Mouse (Mus musculus): ENCODE measurements at regions not wholly inside any gene's neighbourhood (a gene's known extent, or its start where the extent isn't known, plus 50 kb on each side); places are given as distances from the start of the nearest gene placed in this dataset.

GRCm38 (mm10) chr8:89664911-89665689, 621.1 kb upstream of the Sall1 start:
- TF ChIP-seq POLR2A (IDR thresholded peaks at IDR 0.05; ENCODE audit: borderline replicate concordance, control insufficient read depth, low read depth, low read length), result no peak
- TF ChIP-seq CTCF (IDR thresholded peaks at IDR 0.05; ENCODE audit: control insufficient read depth, insufficient read depth, low read length), result no peak
- WGBS, result 79% methylated on average over 9 of the region's 9 CpGs
- Histone ChIP-seq H3K4me3 (replicated peaks; ENCODE audit: control insufficient read depth, low read depth, low read length) (no peak overlapping the region), H3K27ac (ENCODE audit: control insufficient read depth, insufficient read depth, low read depth, low read length, poor library complexity) (no peak overlapping the region), H3K4me1 (ENCODE audit: control insufficient read depth, insufficient read depth, low read length) (no peaks in the 10 kb centered on the region)

GRCm38 (mm10) chr8:89663859-89664258, 619.9 kb upstream of the Sall1 start:
- H3K4me1 ChIP-seq (ENCODE audit: control insufficient read depth, insufficient read depth, low read length), result no peaks in the 10 kb centered on the region
- H3K4me3 ChIP-seq (replicated peaks; ENCODE audit: control insufficient read depth, low read depth, low read length), result no peak overlapping the region
- H3K27ac ChIP-seq (ENCODE audit: control insufficient read depth, insufficient read depth, low read depth, low read length, poor library complexity), result no peak overlapping the region
- no peak for TF ChIP-seq CTCF (IDR thresholded peaks at IDR 0.05; ENCODE audit: control insufficient read depth, insufficient read depth, low read length)
- WGBS, result 13% methylated on average over 10 of the region's 10 CpGs

- Histone ChIP-seq H3K27ac (ENCODE audit: control insufficient read depth, insufficient read depth, low read depth, low read length, poor library complexity) (no peak overlapping the region), H3K4me3 (replicated peaks; ENCODE audit: control insufficient read depth, low read depth, low read length) (no peak overlapping the region), H3K4me1 (ENCODE audit: control insufficient read depth, insufficient read depth, low read length) (no peaks in the 10 kb centered on the region)
- no peak for TF ChIP-seq CTCF (IDR thresholded peaks at IDR 0.05; ENCODE audit: control insufficient read depth, insufficient read depth, low read length)
- TF ChIP-seq POLR2A (IDR thresholded peaks at IDR 0.05; ENCODE audit: borderline replicate concordance, control insufficient read depth, low read depth, low read length), result no peak
- WGBS, result 41% methylated on average over 14 of the region's 14 CpGs
Measured at GRCm38 (mm10) chr8:89658998-89659944, 615.3 kb upstream of the Sall1 start.

GRCm38 (mm10) chr8:89655369-89655768, 611.4 kb upstream of the Sall1 start:
- H3K27ac ChIP-seq (ENCODE audit: control insufficient read depth, insufficient read depth, low read depth, low read length, poor library complexity), result no peak overlapping the region
- H3K4me1 ChIP-seq (ENCODE audit: control insufficient read depth, insufficient read depth, low read length), result no peaks in the 10 kb centered on the region
- no peak for TF ChIP-seq POLR2A (IDR thresholded peaks at IDR 0.05; ENCODE audit: borderline replicate concordance, control insufficient read depth, low read depth, low read length)
- no peak for TF ChIP-seq CTCF (IDR thresholded peaks at IDR 0.05; ENCODE audit: control insufficient read depth, insufficient read depth, low read length)
- 80% methylated on average over 14 of the region's 14 CpGs for WGBS
- no peak overlapping the region for H3K4me3 ChIP-seq (replicated peaks; ENCODE audit: control insufficient read depth, low read depth, low read length)

GRCm38 (mm10) chr8:89649207-89649890, 605.4 kb upstream of the Sall1 start:
- TF ChIP-seq POLR2A (IDR thresholded peaks at IDR 0.05; ENCODE audit: borderline replicate concordance, control insufficient read depth, low read depth, low read length) (no peak), CTCF (IDR thresholded peaks at IDR 0.05; ENCODE audit: control insufficient read depth, insufficient read depth, low read length) (no peak)
- no peak overlapping the region for H3K27ac ChIP-seq (ENCODE audit: control insufficient read depth, insufficient read depth, low read depth, low read length, poor library complexity)
- no peaks in the 10 kb centered on the region; the same call in 1 of the 2 replicates for H3K4me1 ChIP-seq (ENCODE audit: control insufficient read depth, insufficient read depth, low read length)
- WGBS, result 2% methylated on average over 5 of the region's 5 CpGs
- H3K4me3 ChIP-seq (replicated peaks; ENCODE audit: control insufficient read depth, low read depth, low read length), result no peak overlapping the region

- Histone ChIP-seq H3K27ac (ENCODE audit: control insufficient read depth, insufficient read depth, low read depth, low read length, poor library complexity) (no peak overlapping the region), H3K4me1 (ENCODE audit: control insufficient read depth, insufficient read depth, low read length) (no peaks in the 10 kb centered on the region; the same call in 1 of the 2 replicates), H3K4me3 (replicated peaks; ENCODE audit: control insufficient read depth, low read depth, low read length) (no peak overlapping the region)
- TF ChIP-seq POLR2A (IDR thresholded peaks at IDR 0.05; ENCODE audit: borderline replicate concordance, control insufficient read depth, low read depth, low read length), result no peak
- TF ChIP-seq CTCF (IDR thresholded peaks at IDR 0.05; ENCODE audit: control insufficient read depth, insufficient read depth, low read length), result no peak
- 83% methylated on average over 5 of the region's 5 CpGs for WGBS
Measured at GRCm38 (mm10) chr8:89646946-89647345, 603.0 kb upstream of the Sall1 start.

- Histone ChIP-seq H3K4me3 (replicated peaks; ENCODE audit: control insufficient read depth, low read depth, low read length) (no peak overlapping the region), H3K4me1 (ENCODE audit: control insufficient read depth, insufficient read depth, low read length) (no peaks in the 10 kb centered on the region; the same call in 1 of the 2 replicates), H3K27ac (ENCODE audit: control insufficient read depth, insufficient read depth, low read depth, low read length, poor library complexity) (no peak overlapping the region)
- no peak for TF ChIP-seq CTCF (IDR thresholded peaks at IDR 0.05; ENCODE audit: control insufficient read depth, insufficient read depth, low read length)
- TF ChIP-seq POLR2A (IDR thresholded peaks at IDR 0.05; ENCODE audit: borderline replicate concordance, control insufficient read depth, low read depth, low read length), result no peak
- WGBS, result 6% methylated on average over 5 of the region's 5 CpGs
Measured at GRCm38 (mm10) chr8:89641339-89641738, 597.4 kb upstream of the Sall1 start.

- TF ChIP-seq CTCF (IDR thresholded peaks at IDR 0.05; ENCODE audit: control insufficient read depth, insufficient read depth, low read length) (no peak), POLR2A (IDR thresholded peaks at IDR 0.05; ENCODE audit: borderline replicate concordance, control insufficient read depth, low read depth, low read length) (no peak)
- no peak overlapping the region for H3K27ac ChIP-seq (ENCODE audit: control insufficient read depth, insufficient read depth, low read depth, low read length, poor library complexity)
- H3K4me3 ChIP-seq (replicated peaks; ENCODE audit: control insufficient read depth, low read depth, low read length), result no peak overlapping the region
- WGBS, result 55% methylated on average over 2 of the region's 2 CpGs
- H3K4me1 ChIP-seq (ENCODE audit: control insufficient read depth, insufficient read depth, low read length), result no peaks in the 10 kb centered on the region; the same call in 1 of the 2 replicates
Measured at GRCm38 (mm10) chr8:89634864-89635263, 590.9 kb upstream of the Sall1 start.

All from bone marrow, adult 2 months (tissue).